Mouse (Mus musculus) liver, adult (tissue): ENCODE data around the gene Btbd6.

ENCODE experiments used
- GATA4 ChIP-seq: IDR thresholded peaks from 2 replicates; pipeline ENCODE4 v1.6.1; 2014; ENCODE audit warnings: mild to moderate bottlenecking, low read length; ENCODE audit not compliant: insufficient replicate concordance

The Btbd6 gene

GRCm38 (mm10) chr12:112947307-112947706, 29.0 kb upstream of the Btbd6 start:
- TF ChIP-seq GATA4: no peak

GRCm38 (mm10) chr12:112950040-112950760, 26.1 kb upstream of the Btbd6 start:
- TF ChIP-seq GATA4: peak; percentile 86; the same call in 1 of the 2 replicates

DNA sequence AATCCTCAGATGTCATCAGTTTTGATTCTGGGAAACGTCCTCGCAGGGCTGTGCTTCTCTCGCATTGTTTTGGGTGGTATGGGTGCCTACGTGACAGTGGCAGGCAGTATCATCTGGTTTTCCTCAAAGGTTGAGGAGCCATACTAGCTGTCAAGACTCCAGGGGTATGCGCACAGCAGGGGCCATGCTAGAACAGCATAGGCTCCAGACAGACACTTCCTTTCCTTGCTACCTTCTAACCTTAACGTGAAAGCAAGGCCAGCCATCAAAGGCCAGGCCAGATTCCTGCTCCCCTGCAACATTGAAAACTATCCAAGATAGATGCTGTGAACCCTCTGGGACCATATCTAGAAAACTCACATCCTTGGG, 25.5 kb upstream of the Btbd6 start:
- no peak for TF ChIP-seq GATA4

DNA sequence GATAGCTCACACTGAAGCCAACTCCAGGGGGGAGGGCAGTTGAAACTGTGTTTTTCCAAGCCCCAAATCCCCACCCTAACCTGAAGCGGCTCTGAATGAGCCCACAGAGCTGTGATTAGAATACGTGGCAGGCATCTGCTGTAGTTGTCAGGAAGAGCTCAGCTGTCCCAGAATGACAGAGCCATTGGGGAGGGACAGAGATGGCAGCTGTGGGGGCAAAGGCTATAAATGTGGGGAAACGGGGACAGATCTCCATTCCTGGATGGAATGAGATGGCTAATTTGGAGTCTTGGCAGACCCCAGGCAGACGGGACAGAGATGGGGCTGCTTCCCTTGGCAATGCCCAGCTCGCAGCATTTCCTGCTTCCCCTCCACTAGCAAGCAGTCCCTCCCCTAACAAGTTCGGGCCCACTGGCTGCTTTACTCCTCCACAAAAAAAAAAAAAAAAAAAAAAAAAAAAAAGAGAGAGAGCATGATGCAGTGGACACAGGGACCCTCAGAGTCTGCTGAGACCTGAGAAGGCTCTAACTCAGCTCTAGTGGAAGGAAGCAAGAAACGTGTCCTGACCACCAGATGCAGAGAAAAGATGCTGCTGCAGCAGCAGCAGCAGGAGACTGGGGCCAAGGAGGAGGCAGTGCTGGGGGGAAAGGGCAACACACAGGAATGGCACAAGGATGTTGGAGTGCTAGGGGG, 25.0 kb upstream of the Btbd6 start:
- no peak for TF ChIP-seq GATA4

GRCm38 (mm10) chr12:112952433-112952832, 23.8 kb upstream of the Btbd6 start:
- TF ChIP-seq GATA4: no peak

DNA sequence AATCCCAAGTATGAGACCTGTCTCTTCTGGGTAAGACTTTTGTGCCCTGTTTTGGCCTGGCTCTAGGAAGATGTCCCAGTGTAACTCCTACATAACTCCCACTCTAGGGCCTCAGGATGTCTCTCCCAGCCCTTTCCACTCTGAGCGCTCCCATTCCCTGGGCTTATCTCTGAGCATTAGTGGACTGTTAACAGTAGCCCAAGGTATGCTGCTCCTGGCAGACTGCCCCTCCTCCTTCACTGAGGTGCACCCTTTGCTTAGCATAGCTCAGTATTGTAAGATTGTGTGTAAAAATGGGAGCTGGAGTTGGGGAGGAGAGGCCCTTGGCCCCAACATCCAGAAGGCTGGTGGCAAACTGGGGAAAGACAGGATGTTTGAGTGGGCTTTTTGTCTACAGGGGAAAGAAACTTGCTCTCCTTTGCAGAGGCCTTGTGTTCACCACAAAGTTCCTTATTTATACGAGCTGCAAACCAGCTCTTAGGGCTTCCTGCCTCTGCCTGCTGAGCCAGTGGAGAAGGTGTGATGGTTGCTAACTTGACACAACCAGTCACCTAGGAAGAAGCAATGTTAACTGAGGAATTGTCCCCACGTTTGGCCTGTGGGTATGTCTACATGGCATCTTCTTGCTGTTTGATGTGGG, 23.2 kb upstream of the Btbd6 start:
- TF ChIP-seq GATA4: no peak

- TF ChIP-seq GATA4: no peak
These were observed 20.5 kb upstream of the Btbd6 start for GRCm38 (mm10) chr12:112955800-112956199.

- TF ChIP-seq GATA4: no peak
These were observed 18.0 kb upstream of the Btbd6 start for GRCm38 (mm10) chr12:112958303-112958702.

DNA sequence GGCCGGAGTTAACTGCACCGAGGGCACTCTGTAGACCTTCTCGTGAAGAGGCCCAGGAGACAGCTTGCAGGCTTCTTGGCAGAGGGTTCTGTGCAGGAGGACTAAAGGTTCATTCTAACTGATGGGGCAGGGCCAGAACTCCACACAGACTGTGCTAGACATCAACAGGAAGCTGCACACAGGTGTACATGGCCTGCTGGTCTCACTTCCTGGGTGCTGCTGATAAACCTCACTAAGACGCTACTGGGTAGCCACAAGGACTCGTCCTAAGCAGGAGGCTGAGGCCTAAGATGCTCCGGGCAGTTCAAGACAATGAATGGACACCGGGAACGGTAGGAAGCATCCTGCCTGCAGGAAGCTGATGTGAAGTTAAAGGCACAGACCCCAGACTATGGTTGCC, 16.9 kb upstream of the Btbd6 start:
- no peak for TF ChIP-seq GATA4

GRCm38 (mm10) chr12:112961428-112961827, 14.9 kb upstream of the Btbd6 start:
- TF ChIP-seq GATA4: no peak

DNA sequence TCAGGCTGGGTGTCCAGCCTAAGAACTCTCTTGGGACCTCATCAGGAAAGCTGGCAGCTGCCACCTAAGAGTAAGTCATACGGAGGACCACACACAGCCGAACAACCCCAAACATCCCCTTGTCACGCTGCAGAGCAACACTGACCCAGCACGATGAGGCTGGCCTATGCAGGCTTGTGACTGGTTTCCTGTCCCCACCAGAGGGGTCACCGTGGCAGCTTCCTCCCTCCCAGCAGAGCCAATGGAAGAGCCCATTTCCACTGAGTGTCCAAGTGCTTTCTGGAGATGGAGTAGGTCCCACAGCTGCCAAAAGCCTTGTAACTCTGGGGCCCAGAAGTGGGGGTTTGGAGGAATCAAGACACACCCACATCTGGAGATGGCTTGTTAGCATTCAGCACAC, 14.4 kb upstream of the Btbd6 start:
- no peak for TF ChIP-seq GATA4

DNA sequence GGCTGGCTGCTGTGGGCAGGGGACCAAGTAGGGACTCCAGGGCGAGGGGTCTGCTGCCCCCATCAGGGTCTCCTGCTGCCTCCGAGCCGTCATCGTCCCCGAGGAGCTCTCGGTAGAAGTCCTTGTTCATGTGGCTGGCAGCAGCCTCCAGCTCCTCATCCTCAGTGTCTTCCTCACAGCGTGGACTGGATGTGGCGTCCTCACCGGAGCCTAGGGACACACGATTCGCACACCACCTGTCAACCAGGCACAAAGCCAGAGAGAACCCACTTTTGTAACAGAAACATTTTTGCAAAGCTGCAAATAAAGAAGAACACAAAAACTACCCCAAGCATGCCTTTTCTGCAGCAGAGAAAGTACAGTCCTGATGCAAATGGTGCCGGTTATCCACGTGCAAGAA, 10.5 kb upstream of the Btbd6 start:
- TF ChIP-seq GATA4: no peak

GRCm38 (mm10) chr12:112968943-112969342, 7.3 kb upstream of the Btbd6 start:
- no peak for TF ChIP-seq GATA4

DNA sequence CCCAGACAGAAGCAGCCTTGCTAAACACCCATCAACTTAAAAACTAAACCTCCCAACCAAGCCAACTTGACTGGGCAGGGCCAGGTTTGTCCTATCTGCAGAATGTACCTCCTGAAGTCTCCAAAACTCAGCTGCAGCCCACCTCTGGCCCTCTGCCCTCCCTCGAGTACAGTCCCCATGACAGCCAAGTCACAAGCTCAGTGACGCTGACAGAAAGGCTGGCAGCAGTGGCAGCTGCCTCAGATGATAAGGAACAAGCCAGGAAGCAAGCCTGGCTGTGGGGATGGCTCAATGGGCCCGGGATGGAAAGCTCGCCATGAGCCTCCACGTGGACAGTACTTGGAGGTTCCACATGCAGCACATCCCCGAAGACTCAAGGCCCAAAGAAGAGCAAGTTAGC, 6.7 kb upstream of the Btbd6 start:
- TF ChIP-seq GATA4: no peak

GRCm38 (mm10) chr12:112974736-112975135, 1.5 kb upstream of the Btbd6 start:
- TF ChIP-seq GATA4: no peak

DNA sequence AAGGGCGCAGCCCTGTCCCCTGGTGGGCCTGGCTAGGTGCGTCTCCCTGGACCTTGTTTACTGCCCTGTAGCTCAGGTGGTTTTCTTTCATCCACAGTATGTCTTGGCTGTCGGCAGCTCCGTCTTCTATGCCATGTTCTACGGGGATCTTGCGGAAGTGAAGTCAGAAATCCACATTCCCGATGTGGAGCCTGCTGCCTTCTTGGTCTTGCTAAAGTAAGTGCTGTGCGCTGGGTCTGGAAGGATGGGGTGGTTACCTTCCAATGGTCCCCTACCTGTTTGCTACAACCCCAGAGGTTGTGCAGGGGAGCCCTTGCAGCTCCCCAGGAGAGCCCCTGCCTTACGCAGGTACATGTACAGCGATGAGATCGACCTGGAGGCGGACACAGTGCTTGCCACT, 874 bp downstream of the Btbd6 start:
- TF ChIP-seq GATA4: no peak
